Comparison of ENCODE assay signal across 28 mouse cellular contexts in the genomic region with DNA sequence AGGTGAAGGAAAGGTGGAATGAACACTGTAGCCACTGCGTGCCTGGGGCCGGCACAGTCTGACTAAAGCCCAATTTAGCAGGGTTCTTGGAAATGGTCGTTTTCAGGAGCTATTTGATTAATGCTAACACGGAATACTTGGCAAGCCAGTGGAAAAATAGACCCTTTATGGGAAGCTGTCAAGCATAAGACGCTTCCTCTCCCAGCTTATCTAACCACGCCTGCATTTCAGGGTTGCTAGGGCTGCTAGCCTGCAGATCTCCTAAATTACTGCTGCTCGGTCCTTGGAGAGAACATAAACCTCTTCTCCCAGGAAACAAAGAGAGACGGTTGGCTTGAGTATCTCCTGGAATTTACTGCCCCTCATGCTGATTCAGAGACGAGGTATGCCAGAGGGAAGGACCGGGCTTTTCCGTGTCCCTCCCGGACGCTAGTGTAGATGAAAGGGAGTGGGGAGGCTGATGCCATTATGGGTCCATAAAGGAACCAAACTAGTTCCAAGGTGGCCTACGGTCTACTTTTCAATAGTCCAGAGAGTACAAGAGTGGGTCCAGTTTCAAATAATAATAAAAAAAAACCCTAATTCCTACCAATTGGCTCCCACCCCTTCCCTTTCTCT.
A peak's percentile ranks its signal among the peaks of the same experiment; 100 is the strongest.
DNase-seq lines count a peak whose midpoint lies in the region; ATAC-seq lines count a peak whose summit lies in the region.
"Had no signal": no experiment of that assay in that cellular context is flagged by ENCODE, and none has a peak within 500 bp of the region (broad histone marks: within the 10 kb centered on the region; RNA-seq: fewer than 3 reads in every experiment).

No protein-coding gene starts in this region.

- peak overlapping the region; percentile 20; the same call in 1 of the 2 replicates for H3K27ac ChIP-seq in hindbrain, embryonic 13.5 days
- H3K27ac ChIP-seq in hindbrain, embryonic 11.5 days (ENCODE audit: low read depth, low read length): no peak overlapping the region
- no peak overlapping the region for H3K27ac ChIP-seq in midbrain, embryonic 14.5 days (replicated peaks; ENCODE audit: low read depth, low read length)
- no peak overlapping the region for H3K27ac ChIP-seq in midbrain, embryonic 10.5 days (replicated peaks)
- peak overlapping the region; percentile 39; the same call in 1 of the 2 replicates for H3K27ac ChIP-seq in neural tube, embryonic 14.5 days (ENCODE audit: low read depth, low read length)
- H3K27ac ChIP-seq: embryonic facial prominence, embryonic 13.5 days; forebrain, embryonic 13.5 days; hindbrain, embryonic 10.5 days; left cerebral cortex, adult 2 months; limb, embryonic 15.5 days; liver, embryonic 14.5 days; lung, embryonic 15.5 days; midbrain, embryonic 12.5 days had no signal

- 67% methylated on average over 14 of the region's 14 CpGs for WGBS in hindbrain, embryonic 13.5 days
- 80% methylated on average over 14 of the region's 14 CpGs for WGBS in hindbrain, embryonic 11.5 days
- 64% methylated on average over 14 of the region's 14 CpGs for whole genome bisulfite sequencing in midbrain, embryonic 14.5 days
- 84% methylated on average over 14 of the region's 14 CpGs for WGBS in midbrain, embryonic 10.5 days
- WGBS in neural tube, embryonic 14.5 days: 12% methylated on average over 14 of the region's 14 CpGs

- no peak overlapping the region for H3K4me3 ChIP-seq in hindbrain, embryonic 13.5 days
- H3K4me3 ChIP-seq in hindbrain, embryonic 11.5 days (ENCODE audit: low read depth, low read length): no peak overlapping the region
- no peak overlapping the region for H3K4me3 ChIP-seq in midbrain, embryonic 14.5 days (replicated peaks; ENCODE audit: low read depth, low read length)
- H3K4me3 ChIP-seq in midbrain, embryonic 10.5 days: no peak overlapping the region
- H3K4me3 ChIP-seq in neural tube, embryonic 14.5 days (ENCODE audit: low read depth, low read length): no peak overlapping the region
- H3K4me3 ChIP-seq: embryonic facial prominence, embryonic 13.5 days; erythroblast, embryonic 14.5 days; forebrain, embryonic 13.5 days; hindbrain, embryonic 10.5 days; left cerebral cortex, adult 2 months; limb, embryonic 15.5 days; lung, embryonic 15.5 days; midbrain, embryonic 12.5 days had no signal

- ATAC-seq in hindbrain, embryonic 13.5 days (ENCODE audit: low FRiP score): no peak
- ATAC-seq in hindbrain, embryonic 11.5 days (ENCODE audit: low FRiP score): no peak
- no peak for ATAC-seq in midbrain, embryonic 14.5 days (ENCODE audit: low FRiP score, low TSS enrichment)
- no peak; the same call in 1 of the 2 replicates for ATAC-seq in neural tube, embryonic 14.5 days (ENCODE audit: low read depth)
- ATAC-seq: forebrain, embryonic 13.5 days; Patski had no signal

- no peaks in the 10 kb centered on the region for H3K27me3 ChIP-seq in hindbrain, embryonic 13.5 days
- no peaks in the 10 kb centered on the region for H3K27me3 ChIP-seq in hindbrain, embryonic 11.5 days (ENCODE audit: control insufficient read depth, insufficient read depth, low read length)
- H3K27me3 ChIP-seq in midbrain, embryonic 14.5 days (ENCODE audit: control insufficient read depth, insufficient read depth, low read length): no peaks in the 10 kb centered on the region
- no peaks in the 10 kb centered on the region for H3K27me3 ChIP-seq in midbrain, embryonic 10.5 days (ENCODE audit: low read depth, poor library complexity, severe bottlenecking)
- no peaks in the 10 kb centered on the region for H3K27me3 ChIP-seq in neural tube, embryonic 14.5 days (ENCODE audit: control insufficient read depth, insufficient read depth, low read length)
- H3K27me3 ChIP-seq: CH12.LX; embryonic facial prominence, embryonic 13.5 days; forebrain, embryonic 13.5 days; limb, embryonic 15.5 days; lung, embryonic 15.5 days; midbrain, embryonic 12.5 days; Patski had no signal

- no peak overlapping the region for H3K9ac ChIP-seq in hindbrain, embryonic 13.5 days
- no peak overlapping the region for H3K9ac ChIP-seq in hindbrain, embryonic 11.5 days (ENCODE audit: low read depth, low read length)
- no peak overlapping the region for H3K9ac ChIP-seq in midbrain, embryonic 14.5 days (replicated peaks; ENCODE audit: low read length)
- H3K9ac ChIP-seq in neural tube, embryonic 14.5 days (replicated peaks; ENCODE audit: low read depth, low read length): 0 out of 2 replicates have a peak overlapping the region, but pooled peaks have one; percentile 16
- H3K9ac ChIP-seq: embryonic facial prominence, embryonic 13.5 days; forebrain, embryonic 13.5 days; limb, embryonic 15.5 days; liver, embryonic 14.5 days; lung, embryonic 15.5 days; midbrain, embryonic 12.5 days had no signal

- no peak for DNase-seq in hindbrain, embryonic 11.5 days (ENCODE audit: low spot score)
- peak; percentile 8 for DNase-seq in kidney, postnatal 14 days
- DNase-seq in kidney, postnatal 10 days: no peak
- DNase-seq in midbrain, embryonic 14.5 days: peak; percentile 27
- no peak for DNase-seq in midbrain, embryonic 10.5 days (ENCODE audit: low spot score)
- no peak for DNase-seq in retina, postnatal 1 day
- DNase-seq: adrenal gland, postnatal 10 days; B cell, adult 2 months; cerebellum, adult 18-20 months; cerebellum, postnatal 14 days; heart, postnatal 10 days; lung, postnatal 4 days; right cerebral cortex, postnatal 4 days; thymus, postnatal 14 days had no signal

- peaks cover 3% of the 10 kb centered on the region for H3K4me1 ChIP-seq in hindbrain, embryonic 13.5 days (replicated peaks)
- H3K4me1 ChIP-seq in hindbrain, embryonic 11.5 days (replicated peaks; ENCODE audit: control insufficient read depth, insufficient read depth, low read length): no peaks in the 10 kb centered on the region
- peaks cover 7% of the 10 kb centered on the region; the same call in 1 of the 2 replicates for H3K4me1 ChIP-seq in midbrain, embryonic 14.5 days (ENCODE audit: control insufficient read depth, insufficient read depth, low read length)
- H3K4me1 ChIP-seq in midbrain, embryonic 10.5 days: no peaks in the 10 kb centered on the region
- H3K4me1 ChIP-seq in neural tube, embryonic 14.5 days (ENCODE audit: control insufficient read depth, insufficient read depth, low read length): peaks cover 6% of the 10 kb centered on the region; the same call in 1 of the 2 replicates
- H3K4me1 ChIP-seq: embryonic facial prominence, embryonic 13.5 days; hindbrain, embryonic 10.5 days; limb, embryonic 15.5 days; midbrain, embryonic 12.5 days had no signal

- no peaks in the 10 kb centered on the region for H3K9me3 ChIP-seq in hindbrain, embryonic 13.5 days
- H3K9me3 ChIP-seq in hindbrain, embryonic 11.5 days (ENCODE audit: control insufficient read depth, low read length): no peaks in the 10 kb centered on the region
- H3K9me3 ChIP-seq in midbrain, embryonic 14.5 days (ENCODE audit: control insufficient read depth, low read length): no peaks in the 10 kb centered on the region
- H3K9me3 ChIP-seq in midbrain, embryonic 10.5 days (replicated peaks): no peaks in the 10 kb centered on the region
- H3K9me3 ChIP-seq in neural tube, embryonic 14.5 days (ENCODE audit: control insufficient read depth, low read length): no peaks in the 10 kb centered on the region
- H3K9me3 ChIP-seq: embryonic facial prominence, embryonic 13.5 days; forebrain, embryonic 13.5 days; G1E; hindbrain, embryonic 10.5 days; limb, embryonic 15.5 days; lung, embryonic 15.5 days; midbrain, embryonic 12.5 days had no signal

- no peaks in the 10 kb centered on the region for H3K36me3 ChIP-seq in hindbrain, embryonic 13.5 days
- no peaks in the 10 kb centered on the region for H3K36me3 ChIP-seq in hindbrain, embryonic 11.5 days (ENCODE audit: control insufficient read depth, insufficient read depth, low read length)
- H3K36me3 ChIP-seq in midbrain, embryonic 14.5 days (ENCODE audit: control insufficient read depth, insufficient read depth, low read length): no peaks in the 10 kb centered on the region
- H3K36me3 ChIP-seq in midbrain, embryonic 10.5 days: no peaks in the 10 kb centered on the region
- H3K36me3 ChIP-seq in neural tube, embryonic 14.5 days (ENCODE audit: control insufficient read depth, insufficient read depth, low read length): no peaks in the 10 kb centered on the region
- H3K36me3 ChIP-seq: embryonic facial prominence, embryonic 13.5 days; G1E; hindbrain, embryonic 10.5 days; limb, embryonic 15.5 days; lung, embryonic 15.5 days; midbrain, embryonic 12.5 days had no signal

- H3K4me2 ChIP-seq in hindbrain, embryonic 13.5 days: no peak overlapping the region
- no peak overlapping the region for H3K4me2 ChIP-seq in hindbrain, embryonic 11.5 days (replicated peaks; ENCODE audit: low read depth, low read length)
- H3K4me2 ChIP-seq in midbrain, embryonic 14.5 days (ENCODE audit: low read length): no peak overlapping the region
- H3K4me2 ChIP-seq in neural tube, embryonic 14.5 days (ENCODE audit: low read depth, low read length): peak overlapping the region; percentile 11; the same call in 1 of the 2 replicates
- H3K4me2 ChIP-seq: embryonic facial prominence, embryonic 13.5 days; forebrain, embryonic 13.5 days; limb, embryonic 15.5 days; lung, embryonic 15.5 days; midbrain, embryonic 12.5 days had no signal

Comparison
In these comparisons a context has a peak if more than half of its experiments do, and no peak if none do; other contexts are left out.
1. H3K27ac ChIP-seq: peak in hindbrain, embryonic 13.5 days (single experiment) and neural tube, embryonic 14.5 days (single experiment); none in hindbrain, embryonic 11.5 days (single experiment), midbrain, embryonic 14.5 days (single experiment) and midbrain, embryonic 10.5 days (single experiment).
2. DNase-seq: peak in kidney, postnatal 14 days (single experiment) and midbrain, embryonic 14.5 days (single experiment); none in hindbrain, embryonic 11.5 days (single experiment), kidney, postnatal 10 days (single experiment), midbrain, embryonic 10.5 days (single experiment) and retina, postnatal 1 day (single experiment).